Mouse (Mus musculus) mouse embryonic stem cell (cell line): ENCODE measurements around the gene Erf.

Experiments
- in situ Hi-C, 2 experiments: fragments of 300-500 bp; cut with MboI; formaldehyde crosslinking; loops; 1 replicate in 1 of 2; 3 replicates in 1 of 2; pipeline ENCODE4 v1.14.3; 2019 to 2020; ENCODE audit warnings: low sequenced_read_pairs in 2 of 2, low pct_unique_long_range_greater_than_20kb in 1 of 2, mixed read lengths in 1 of 2; ENCODE audit not compliant: unreplicated experiment in 1 of 2

Erf gene

GRCm38 (mm10) chr7:25282731-25283211 lies 32.2 kb upstream of the Erf start:
- in situ Hi-C loops: no loop called here

GRCm38 (mm10) chr7:25281734-25282601 lies 31.4 kb upstream of the Erf start:
- in situ Hi-C loops: no loop called here

GRCm38 (mm10) chr7:25281166-25281733 lies 30.7 kb upstream of the Erf start:
- in situ Hi-C loops: no loop called here

- in situ Hi-C loops: loop anchor here (5.0 kb wide), 1 partner anchor 38 kb away; no protein-coding TSS in a partner anchor
Observed at GRCm38 (mm10) chr7:25279861-25280791, 29.6 kb upstream of the Erf start.

- in situ Hi-C loops: loop anchor here (5.0 kb wide), 1 partner anchor 37 kb away; no protein-coding TSS in a partner anchor
Observed at GRCm38 (mm10) chr7:25279076-25279860, 28.7 kb upstream of the Erf start.

GRCm38 (mm10) chr7:25278341-25279075 lies 27.9 kb upstream of the Erf start:
- in situ Hi-C loops: loop anchor here (5.0 kb wide), 1 partner anchor 36 kb away; no protein-coding TSS in a partner anchor

GRCm38 (mm10) chr7:25277998-25278340 lies 27.4 kb upstream of the Erf start:
- in situ Hi-C loops: loop anchor here (5.0 kb wide), 1 partner anchor 36 kb away; no protein-coding TSS in a partner anchor

- in situ Hi-C loops: loop anchor here (5.0 kb wide), 1 partner anchor 35 kb away; no protein-coding TSS in a partner anchor
Observed at GRCm38 (mm10) chr7:25277405-25277804, 26.8 kb upstream of the Erf start.

- in situ Hi-C loops: loop anchor here (5.0 kb wide), 1 partner anchor 33 kb away; no protein-coding TSS in a partner anchor
Observed at GRCm38 (mm10) chr7:25275555-25276298, 25.2 kb upstream of the Erf start.

- in situ Hi-C loops: loop anchor here (5.0 kb wide), 1 partner anchor 33 kb away; no protein-coding TSS in a partner anchor
Observed at GRCm38 (mm10) chr7:25274996-25275395, 24.4 kb upstream of the Erf start.

GRCm38 (mm10) chr7:25274571-25274970 lies 24.0 kb upstream of the Erf start:
- in situ Hi-C loops: no loop called here

GRCm38 (mm10) chr7:25273259-25274241 lies 23.0 kb upstream of the Erf start:
- in situ Hi-C loops: no loop called here

- in situ Hi-C loops: no loop called here
Observed at GRCm38 (mm10) chr7:25272445-25273258, 22.1 kb upstream of the Erf start.

GRCm38 (mm10) chr7:25271651-25272444 lies 21.3 kb upstream of the Erf start:
- in situ Hi-C loops: no loop called here
